Mouse (Mus musculus) limb, embryonic 14.5 days (tissue): ENCODE measurements around the gene Msi2. TPM values are rescaled to one million over a fixed set of nuclear protein-coding genes. Genes with fewer than 3 reads are reported as not detected.

ENCODE experiments used
- ATAC-seq: fragments of 200-750 bp; cut with Nextera tagmentation; 2 replicates; pipeline ENCODE4 v1.8.0; 2017; ENCODE audit warnings: low read depth, moderate number of reproducible peaks, moderate TSS enrichment; ENCODE audit not compliant: low FRiP score
- DNase-seq: peaks from one replicate; pipeline ENCODE4 v3.0.0-alpha.2; 2015; ENCODE audit warnings: low spot score
- H3K27ac ChIP-seq: fragments of 300-500 bp; sonication (generic); replicated peaks from 2 replicates; pipeline ENCODE4 v1.5.1; 2014; ENCODE audit warnings: low read depth, mild to moderate bottlenecking, low read length, moderate library complexity, mixed read lengths
- H3K27me3 ChIP-seq: fragments of 300-500 bp; sonication (generic); 2 replicates; pipeline ENCODE4 v1.6.1; 2014; ENCODE audit warnings: low read length, mixed read lengths; ENCODE audit not compliant: control insufficient read depth, insufficient read depth
- H3K36me3 ChIP-seq: fragments of 300-500 bp; sonication (generic); 2 replicates; pipeline ENCODE4 v1.6.1; 2014; ENCODE audit warnings: mild to moderate bottlenecking, low read length, moderate library complexity, mixed read lengths; ENCODE audit not compliant: control insufficient read depth, insufficient read depth
- H3K4me1 ChIP-seq: fragments of 300-500 bp; sonication (generic); 2 replicates; pipeline ENCODE4 v1.6.1; 2014; ENCODE audit warnings: antibody characterized with exemption, low read length, mixed read lengths; ENCODE audit not compliant: control insufficient read depth, insufficient read depth
- H3K4me2 ChIP-seq: fragments of 300-500 bp; sonication (generic); replicated peaks from 2 replicates; pipeline ENCODE4 v1.6.1; 2014; ENCODE audit warnings: low read depth, mild to moderate bottlenecking, low read length, moderate library complexity; ENCODE audit not compliant: severe bottlenecking
- H3K4me3 ChIP-seq: fragments of 300-500 bp; sonication (generic); replicated peaks from 2 replicates; pipeline ENCODE4 v1.5.1; 2014; ENCODE audit warnings: low read length
- H3K9ac ChIP-seq: fragments of 300-500 bp; sonication (generic); 2 replicates; pipeline ENCODE4 v1.6.1; 2014; ENCODE audit warnings: mild to moderate bottlenecking, low read depth, low read length, moderate library complexity; ENCODE audit not compliant: severe bottlenecking
- H3K9me3 ChIP-seq: fragments of 300-500 bp; sonication (generic); 2 replicates; pipeline ENCODE4 v1.6.1; 2016; ENCODE audit warnings: low read length; ENCODE audit not compliant: control insufficient read depth
- POLR2A ChIP-seq: fragments of 200-500 bp; IDR thresholded peaks from 2 replicates; pipeline ENCODE4 v1.8.0; 2012; ENCODE audit warnings: inconsistent platforms, mild to moderate bottlenecking, moderate library complexity, borderline replicate concordance; ENCODE audit not compliant: insufficient read depth, insufficient read length; ENCODE audit errors: extremely low read depth
- WGBS: fragments of 180-500 bp; shearing (Covaris S2); extraction: QIAGEN DNeasy Blood & Tissue Kit; methylation state at CpG from one replicate; pipeline ENCODE4 v1.1.7; 2014; 5-methylcytosine and 5-hydroxymethylcytosine counted together
- polyA plus RNA-seq, 2 experiments: library from polyadenylated mRNA; depleted of rRNA in 1 of 2; stranded (reverse) in 1 of 2; unstranded in 1 of 2; fragments of >200 nt; fragmentation: Nextera tagmentation in 1 of 2; extraction: Ambion mirVana in 1 of 2; gene quantifications; 2 replicates each; pipeline versions ENCODE4 v1.2.1 to v1.2.3; 2012 to 2014

The Msi2 gene
- polyA plus RNA-seq, 2 experiments: 13.9 to 36.5 TPM

DNA sequence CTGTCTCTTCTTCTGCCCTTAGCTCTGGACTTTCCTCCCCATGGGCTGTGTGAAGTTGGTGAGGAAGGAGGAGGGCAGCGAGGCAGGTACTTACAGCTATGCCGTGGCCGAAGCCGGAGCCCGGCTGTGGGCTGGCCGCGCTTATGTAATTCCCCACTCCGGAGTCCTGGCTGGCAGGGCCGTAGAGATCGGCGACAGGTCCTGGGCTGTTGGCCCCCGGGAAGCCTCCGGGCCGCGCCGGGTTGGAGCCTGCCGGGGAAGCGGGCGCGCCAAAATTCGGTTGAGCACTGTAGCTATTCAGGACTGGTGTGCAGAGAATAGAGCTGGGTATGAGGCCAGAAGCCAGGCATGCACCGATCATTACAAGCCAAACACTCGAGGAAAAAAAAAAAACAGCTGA, 369.6 kb downstream of the Msi2 start:
- Histone ChIP-seq H3K9me3 (no peaks in the 10 kb centered on the region), H3K4me3 (no peak overlapping the region), H3K4me2 (no peak overlapping the region), H3K27me3 (no peaks in the 10 kb centered on the region), H3K36me3 (peaks cover 28% of the 10 kb centered on the region), H3K4me1 (no peaks in the 10 kb centered on the region), H3K9ac (no peak overlapping the region), H3K27ac (no peak overlapping the region)
- DNase-seq: no peak
- TF ChIP-seq POLR2A: no peak
- whole genome bisulfite sequencing: 70% methylated on average over 23 of the region's 23 CpGs
- ATAC-seq: no peak

DNA sequence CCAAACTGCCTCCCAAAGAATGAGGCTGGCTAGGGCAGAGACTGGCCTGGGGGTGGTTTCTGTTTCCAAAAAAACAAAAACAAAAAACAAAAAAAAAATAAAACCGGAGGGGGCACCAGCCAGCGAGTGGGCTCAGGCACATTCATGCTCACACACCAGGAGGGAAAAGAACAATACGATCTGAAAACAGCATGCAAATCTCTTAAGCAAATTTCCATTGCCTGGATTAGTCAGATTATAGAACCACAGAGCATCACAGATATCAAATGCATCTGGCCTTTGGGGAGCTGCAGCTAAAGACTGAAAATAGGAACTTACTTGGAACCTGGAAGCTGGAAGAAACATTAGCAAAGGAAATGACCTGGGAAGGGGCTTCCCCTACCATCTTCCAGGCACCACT, 370.3 kb downstream of the Msi2 start:
- Histone ChIP-seq H3K9ac (no peak overlapping the region), H3K9me3 (no peaks in the 10 kb centered on the region), H3K4me3 (no peak overlapping the region), H3K27ac (no peak overlapping the region), H3K36me3 (peaks cover 28% of the 10 kb centered on the region), H3K4me2 (no peak overlapping the region), H3K27me3 (no peaks in the 10 kb centered on the region), H3K4me1 (no peaks in the 10 kb centered on the region)
- no peak for TF ChIP-seq POLR2A
- no peak for DNase-seq
- 84% methylated on average over 3 of the region's 3 CpGs for WGBS
- ATAC-seq: no peak

GRCm38 (mm10) chr11:88346066-88346465, 372.2 kb downstream of the Msi2 start:
- Histone ChIP-seq H3K27me3 (no peaks in the 10 kb centered on the region), H3K27ac (no peak overlapping the region), H3K9me3 (no peaks in the 10 kb centered on the region), H3K9ac (no peak overlapping the region), H3K4me1 (no peaks in the 10 kb centered on the region), H3K4me2 (no peak overlapping the region), H3K4me3 (no peak overlapping the region), H3K36me3 (peaks cover 28% of the 10 kb centered on the region)
- no peak for TF ChIP-seq POLR2A
- 73% methylated on average over 5 of the region's 5 CpGs for WGBS
- ATAC-seq (no peak), DNase-seq (no peak)

DNA sequence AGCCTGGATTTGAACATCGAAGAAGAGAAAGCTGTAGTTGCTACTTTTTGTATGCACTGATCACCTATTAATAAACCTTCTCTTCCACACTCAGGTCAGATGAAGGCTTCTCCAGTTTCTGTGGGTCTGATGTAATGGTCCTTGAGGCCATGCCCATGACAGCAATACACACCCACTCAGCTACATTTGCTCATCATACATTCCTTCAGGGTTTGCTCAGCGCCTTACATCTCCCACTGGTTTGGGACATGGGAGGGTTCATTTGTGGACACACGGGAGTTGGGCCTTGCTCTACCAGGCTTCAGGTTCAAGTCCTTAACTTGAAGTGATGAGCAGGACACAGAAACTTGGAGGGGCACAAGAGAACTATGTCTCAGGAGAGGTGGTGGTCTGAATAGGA, 380.4 kb downstream of the Msi2 start:
- Histone ChIP-seq H3K4me2 (no peak overlapping the region), H3K4me3 (no peak overlapping the region), H3K27ac (no peak overlapping the region), H3K9ac (no peak overlapping the region), H3K9me3 (no peaks in the 10 kb centered on the region), H3K27me3 (no peaks in the 10 kb centered on the region), H3K4me1 (no peaks in the 10 kb centered on the region), H3K36me3 (peaks cover 7% of the 10 kb centered on the region)
- ATAC-seq (no peak), DNase-seq (no peak)
- 96% methylated on average over 3 of the region's 3 CpGs for WGBS
- no peak for TF ChIP-seq POLR2A

DNA sequence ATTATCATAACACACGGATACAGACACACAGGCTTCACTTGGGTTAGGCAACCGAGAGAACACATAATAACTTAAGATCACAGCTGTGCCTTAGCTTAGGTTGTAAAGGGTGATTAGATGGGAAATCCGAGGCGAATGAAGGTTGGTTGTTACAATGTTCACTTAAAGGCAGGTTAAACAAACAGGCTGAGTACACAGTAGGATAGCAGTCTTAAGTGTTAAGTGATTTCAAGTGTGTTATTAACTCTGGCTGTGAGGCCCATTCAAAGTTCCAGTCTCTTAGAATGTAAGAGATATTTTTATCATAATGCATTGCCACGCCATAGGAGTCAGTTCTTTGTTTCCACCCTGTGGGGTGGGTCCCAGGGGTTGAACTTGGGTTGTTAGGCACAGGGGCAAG, 383.4 kb downstream of the Msi2 start:
- Histone ChIP-seq H3K4me2 (no peak overlapping the region), H3K27ac (no peak overlapping the region), H3K27me3 (no peaks in the 10 kb centered on the region), H3K9ac (no peak overlapping the region), H3K9me3 (no peaks in the 10 kb centered on the region), H3K36me3 (peaks cover 7% of the 10 kb centered on the region), H3K4me1 (peaks cover 18% of the 10 kb centered on the region), H3K4me3 (no peak overlapping the region)
- WGBS: 35% methylated on average over 5 of the region's 5 CpGs
- TF ChIP-seq POLR2A: no peak
- no peak for ATAC-seq
- DNase-seq: no peak
